Mouse (Mus musculus): ENCODE measurements around the gene Cops3. TPM values are rescaled to one million over a fixed set of nuclear protein-coding genes. Genes with fewer than 3 reads are reported as not detected.
"Not testable (repeated sequence)": the region's sequence is repeated elsewhere in the genome, so short reads cannot be mapped to it uniquely, and the experiment has no call there.

The Cops3 gene
- polyA plus RNA-seq, 1 experiment from 2014 or later = 135 TPM

- 94% methylated on average over 11 of the region's 11 CpGs for WGBS
- no peak overlapping the region for H3K27ac ChIP-seq
- H3K4me3 ChIP-seq = no peak overlapping the region
- peaks cover 13% of the 10 kb centered on the region for H3K4me1 ChIP-seq (replicated peaks)
- no peak overlapping the region for H3K4me2 ChIP-seq
- no peak overlapping the region for H3K9ac ChIP-seq
- no peak for ATAC-seq (replicated peaks; ENCODE audit: insufficient number of reproducible peaks, insufficient read depth, low FRiP score, low read depth)
- no peaks in the 10 kb centered on the region for H3K36me3 ChIP-seq
- H3K9me3 ChIP-seq (replicated peaks) = no peaks in the 10 kb centered on the region
- H3K27me3 ChIP-seq = no peaks in the 10 kb centered on the region
These were observed 6.7 kb upstream of the Cops3 start for GRCm38 (mm10) chr11:59846311-59846710.

- peak within 1 kb of the TSS; percentile 68 for H3K4me2 ChIP-seq
- peaks cover 22% of the 10 kb centered on the region for H3K4me1 ChIP-seq (replicated peaks)
- H3K27me3 ChIP-seq = no peaks in the 10 kb centered on the region
- H3K4me3 ChIP-seq = peak within 1 kb of the TSS; percentile 80
- H3K27ac ChIP-seq = peak within 1 kb of the TSS; percentile 97
- no peaks in the 10 kb centered on the region for H3K9me3 ChIP-seq (replicated peaks)
- ATAC-seq (replicated peaks; ENCODE audit: insufficient number of reproducible peaks, insufficient read depth, low FRiP score, low read depth) = peak; percentile 98
- WGBS = 0% methylated on average over 23 of the region's 24 CpGs
- peak within 1 kb of the TSS; percentile 88 for H3K9ac ChIP-seq
- H3K36me3 ChIP-seq = peaks cover 26% of the 10 kb centered on the region
These were observed 605 bp downstream of the Cops3 start, which contains the start of gene Nt5m for GRCm38 (mm10) chr11:59839008-59839458. Nt5m (plus strand) TSS chr11:59839447.

- WGBS = 56% methylated on average over 4 of the region's 4 CpGs
- Histone ChIP-seq H3K4me3 (peak overlapping the region; percentile 80), H3K4me1 (replicated peaks) (peaks cover 22% of the 10 kb centered on the region), H3K9ac (peak overlapping the region; percentile 88), H3K27ac (no peak overlapping the region), H3K9me3 (replicated peaks) (no peaks in the 10 kb centered on the region), H3K36me3 (peaks cover 26% of the 10 kb centered on the region), H3K4me2 (peak overlapping the region; percentile 68), H3K27me3 (no peaks in the 10 kb centered on the region)
- ATAC-seq (replicated peaks; ENCODE audit: insufficient number of reproducible peaks, insufficient read depth, low FRiP score, low read depth) = no peak
These were observed 1.2 kb downstream of the Cops3 start for GRCm38 (mm10) chr11:59838426-59838825.

DNA sequence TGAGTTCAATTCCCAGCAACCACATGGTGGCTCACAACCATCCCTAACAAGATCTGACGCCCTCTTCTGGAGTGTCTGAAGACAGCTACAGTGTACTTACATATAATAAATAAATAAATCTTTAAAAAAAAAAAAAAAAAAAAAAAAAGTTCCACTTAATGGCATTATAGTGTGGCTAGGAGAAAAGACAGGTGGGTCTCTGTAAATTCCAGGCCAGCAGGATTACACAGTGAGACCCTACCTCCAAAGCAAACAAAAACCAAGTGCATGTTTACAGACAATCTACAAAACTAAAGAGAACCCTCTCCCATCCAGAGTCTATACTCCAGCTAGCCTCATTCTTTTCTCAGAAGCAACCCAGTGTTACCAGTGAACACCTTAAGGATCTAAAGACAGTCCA lies 1.8 kb downstream of the Cops3 start:
- not testable (repeated sequence) for H3K27me3 ChIP-seq; H3K27ac ChIP-seq; H3K9me3 ChIP-seq (replicated peaks); H3K4me3 ChIP-seq; ATAC-seq (replicated peaks; ENCODE audit: insufficient number of reproducible peaks, insufficient read depth, low FRiP score, low read depth); H3K9ac ChIP-seq
- Histone ChIP-seq H3K4me2 (peak overlapping the region; percentile 68), H3K4me1 (replicated peaks) (peaks cover 22% of the 10 kb centered on the region), H3K36me3 (peaks cover 31% of the 10 kb centered on the region)
- WGBS = no CpG with 5 or more reads among the region's 1 CpGs

DNA sequence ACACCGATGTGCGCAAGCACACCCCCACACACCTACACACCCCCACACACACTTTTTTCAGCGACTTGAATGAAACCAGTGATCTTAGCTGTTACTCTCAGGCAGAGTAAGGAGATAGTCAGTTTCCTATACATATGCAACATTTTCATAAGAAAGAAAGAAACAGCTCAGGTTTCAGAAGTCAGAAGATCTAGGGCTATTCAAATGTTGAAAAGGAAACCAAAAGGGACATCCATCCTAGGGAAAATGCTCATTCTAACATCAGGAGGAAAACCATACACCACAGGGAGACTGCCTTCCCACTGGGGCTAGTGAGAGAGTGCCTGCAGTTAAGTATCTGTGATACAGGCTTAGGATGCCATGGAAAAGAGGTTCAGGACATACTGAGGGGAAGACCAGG lies 18.0 kb downstream of the Cops3 start:
- H3K9ac ChIP-seq = no peak overlapping the region
- H3K4me2 ChIP-seq = no peak overlapping the region
- H3K36me3 ChIP-seq = peaks cover 97% of the 10 kb centered on the region
- no peaks in the 10 kb centered on the region for H3K9me3 ChIP-seq (replicated peaks)
- H3K4me3 ChIP-seq = no peak overlapping the region
- H3K27me3 ChIP-seq = no peaks in the 10 kb centered on the region
- no peak overlapping the region for H3K27ac ChIP-seq
- no peaks in the 10 kb centered on the region for H3K4me1 ChIP-seq (replicated peaks)
- no peak for ATAC-seq (replicated peaks; ENCODE audit: insufficient number of reproducible peaks, insufficient read depth, low FRiP score, low read depth)
- 86% methylated on average over 3 of the region's 3 CpGs for WGBS

DNA sequence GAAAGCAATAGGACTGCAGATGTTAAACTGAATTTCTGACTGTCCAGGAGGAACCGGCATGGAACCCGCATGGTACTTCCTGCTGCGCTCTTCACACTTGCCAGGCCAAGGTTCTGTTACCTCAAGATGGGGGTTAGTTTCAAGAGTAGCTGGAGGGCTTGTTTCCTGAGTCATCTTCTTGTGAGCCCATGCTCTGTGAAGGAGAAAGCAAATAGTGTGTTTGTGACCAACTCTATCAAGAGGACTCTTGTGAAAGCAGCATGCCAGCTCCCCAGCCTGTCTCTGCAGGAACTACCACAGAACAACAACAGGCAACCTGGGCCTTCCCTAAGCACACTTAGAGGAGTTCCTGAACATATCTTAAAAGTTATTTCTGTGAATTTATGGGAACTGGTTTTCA lies 21.7 kb downstream of the Cops3 start:
- ATAC-seq (replicated peaks; ENCODE audit: insufficient number of reproducible peaks, insufficient read depth, low FRiP score, low read depth) = no peak
- Histone ChIP-seq H3K4me2 (no peak overlapping the region), H3K9me3 (replicated peaks) (no peaks in the 10 kb centered on the region), H3K36me3 (peaks cover 67% of the 10 kb centered on the region), H3K4me1 (replicated peaks) (no peaks in the 10 kb centered on the region), H3K27ac (no peak overlapping the region), H3K4me3 (no peak overlapping the region), H3K27me3 (no peaks in the 10 kb centered on the region), H3K9ac (no peak overlapping the region)
- WGBS = 97% methylated on average over 3 of the region's 3 CpGs

DNA sequence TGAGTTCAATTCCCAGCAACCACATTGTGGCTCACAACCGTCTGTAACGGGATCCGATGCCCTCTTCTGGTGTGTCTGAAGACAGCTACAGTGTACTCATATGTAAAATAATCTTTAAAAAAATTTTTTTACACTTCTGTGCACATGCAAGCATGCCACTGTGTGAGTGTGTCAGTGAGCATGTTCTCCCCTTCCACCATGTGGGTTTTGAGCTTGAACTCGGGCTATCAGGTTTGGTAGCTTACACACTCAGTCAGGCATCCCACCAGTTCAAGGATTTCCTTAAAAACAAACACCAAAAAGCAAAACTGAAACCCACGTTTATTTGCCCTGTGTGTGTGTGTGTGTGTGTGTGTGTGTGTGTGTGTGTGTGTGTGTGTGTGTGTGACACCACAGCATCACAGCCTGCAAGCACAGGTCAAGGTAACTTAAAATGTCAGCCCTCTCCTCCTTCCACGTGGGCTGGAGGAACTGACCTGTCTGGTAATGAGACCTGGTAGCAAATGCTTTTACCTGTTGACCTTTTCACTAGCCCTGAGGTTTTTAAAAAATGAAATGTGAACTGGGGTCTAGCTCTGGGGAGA lies 24.1 kb downstream of the Cops3 start:
- Histone ChIP-seq H3K9me3 (replicated peaks) (no peaks in the 10 kb centered on the region), H3K4me2 (no peak overlapping the region), H3K27me3 (no peaks in the 10 kb centered on the region), H3K9ac (no peak overlapping the region), H3K27ac (no peak overlapping the region), H3K4me1 (replicated peaks) (peaks cover 4% of the 10 kb centered on the region; the same call in 1 of the 2 replicates), H3K36me3 (peaks cover 46% of the 10 kb centered on the region), H3K4me3 (no peak overlapping the region)
- ATAC-seq (replicated peaks; ENCODE audit: insufficient number of reproducible peaks, insufficient read depth, low FRiP score, low read depth) = no peak
- 89% methylated on average over 6 of the region's 6 CpGs for WGBS

DNA sequence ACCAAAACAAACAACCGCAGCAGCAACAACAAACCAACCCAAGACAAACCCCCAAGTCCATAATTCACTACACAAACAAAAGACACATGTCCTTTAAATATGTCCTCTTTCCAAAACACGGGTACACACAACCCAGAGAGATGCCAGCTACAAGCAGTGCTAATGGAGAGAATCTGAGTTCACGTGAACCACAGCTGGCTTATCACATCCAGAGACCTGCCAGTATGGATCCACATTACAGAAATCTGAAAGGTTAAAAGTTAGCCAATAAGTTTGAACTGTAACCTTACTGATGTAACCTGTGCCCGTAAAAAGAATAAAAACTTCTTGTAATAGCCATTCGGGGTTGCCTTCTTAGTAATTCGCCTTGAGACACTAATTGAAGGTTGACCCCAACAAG lies 24.7 kb downstream of the Cops3 start:
- H3K4me1 ChIP-seq (replicated peaks) = peaks cover 5% of the 10 kb centered on the region; the same call in 1 of the 2 replicates
- no peak overlapping the region for H3K4me2 ChIP-seq
- no peaks in the 10 kb centered on the region for H3K27me3 ChIP-seq
- peaks cover 40% of the 10 kb centered on the region for H3K36me3 ChIP-seq
- WGBS = 88% methylated on average over 6 of the region's 6 CpGs
- no peak overlapping the region for H3K4me3 ChIP-seq
- no peak overlapping the region for H3K27ac ChIP-seq
- H3K9ac ChIP-seq = no peak overlapping the region
- no peak for ATAC-seq (replicated peaks; ENCODE audit: insufficient number of reproducible peaks, insufficient read depth, low FRiP score, low read depth)
- H3K9me3 ChIP-seq (replicated peaks) = no peaks in the 10 kb centered on the region

GRCm38 (mm10) chr11:59814311-59814710 lies 25.3 kb downstream of the Cops3 start:
- Histone ChIP-seq H3K27ac (no peak overlapping the region), H3K4me1 (replicated peaks) (peaks cover 5% of the 10 kb centered on the region; the same call in 1 of the 2 replicates), H3K4me2 (no peak overlapping the region), H3K9me3 (replicated peaks) (no peaks in the 10 kb centered on the region), H3K9ac (no peak overlapping the region), H3K4me3 (no peak overlapping the region), H3K36me3 (peaks cover 34% of the 10 kb centered on the region), H3K27me3 (no peaks in the 10 kb centered on the region)
- 92% methylated on average over 1 of the region's 1 CpGs for WGBS
- no peak for ATAC-seq (replicated peaks; ENCODE audit: insufficient number of reproducible peaks, insufficient read depth, low FRiP score, low read depth)

DNA sequence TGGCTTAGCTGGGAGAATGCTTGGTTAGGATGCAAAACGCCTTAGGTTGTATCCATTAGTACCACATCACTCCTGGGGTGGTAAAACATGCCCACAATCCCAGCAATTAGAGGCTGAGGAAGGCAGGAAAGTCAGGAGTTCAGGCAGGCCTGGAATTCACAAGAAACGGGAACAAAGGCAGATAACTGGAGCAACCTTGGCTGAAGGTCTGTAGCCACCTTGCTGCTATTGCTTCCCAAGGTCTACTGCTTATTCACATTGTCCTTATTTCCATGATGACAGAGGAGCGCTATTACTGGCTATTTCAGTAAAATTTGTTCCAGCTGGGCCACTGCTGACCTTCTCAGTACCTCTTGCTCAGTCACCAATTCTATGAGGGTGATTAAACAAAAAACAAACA lies 26.4 kb downstream of the Cops3 start:
- Histone ChIP-seq H3K4me1 (replicated peaks) (peaks cover 11% of the 10 kb centered on the region), H3K9me3 (replicated peaks) (no peaks in the 10 kb centered on the region), H3K9ac (no peak overlapping the region), H3K27ac (no peak overlapping the region), H3K4me2 (no peak overlapping the region), H3K36me3 (peaks cover 23% of the 10 kb centered on the region), H3K27me3 (no peaks in the 10 kb centered on the region), H3K4me3 (no peak overlapping the region)
- no peak for ATAC-seq (replicated peaks; ENCODE audit: insufficient number of reproducible peaks, insufficient read depth, low FRiP score, low read depth)
- 57% methylated on average over 3 of the region's 3 CpGs for WGBS

DNA sequence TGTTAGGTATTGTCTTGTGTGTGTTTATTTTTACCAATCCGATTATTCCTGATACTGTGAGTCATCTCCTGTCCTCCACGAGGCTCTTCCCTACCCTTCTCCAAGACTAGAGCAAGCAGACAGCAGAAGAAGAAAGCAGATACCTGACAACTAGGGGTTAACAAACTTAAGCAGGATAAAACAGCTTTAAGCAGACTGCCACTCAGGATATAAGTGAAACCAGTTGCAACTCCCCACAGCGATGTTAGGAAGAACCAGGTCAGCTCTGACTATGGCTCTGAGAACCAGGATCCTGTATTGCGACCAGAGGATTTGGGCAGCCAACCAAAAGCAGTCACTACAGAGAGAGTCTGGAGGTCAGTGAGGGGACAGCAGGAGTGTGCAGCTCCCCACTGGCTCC lies 28.4 kb downstream of the Cops3 start:
- Histone ChIP-seq H3K27ac (no peak overlapping the region), H3K4me1 (replicated peaks) (peaks cover 16% of the 10 kb centered on the region), H3K4me2 (no peak overlapping the region), H3K4me3 (no peak overlapping the region), H3K9ac (no peak overlapping the region), H3K9me3 (replicated peaks) (no peaks in the 10 kb centered on the region), H3K27me3 (no peaks in the 10 kb centered on the region), H3K36me3 (peaks cover 15% of the 10 kb centered on the region; the same call in 1 of the 2 replicates)
- 47% methylated on average over 4 of the region's 4 CpGs for WGBS
- no peak for ATAC-seq (replicated peaks; ENCODE audit: insufficient number of reproducible peaks, insufficient read depth, low FRiP score, low read depth)

DNA sequence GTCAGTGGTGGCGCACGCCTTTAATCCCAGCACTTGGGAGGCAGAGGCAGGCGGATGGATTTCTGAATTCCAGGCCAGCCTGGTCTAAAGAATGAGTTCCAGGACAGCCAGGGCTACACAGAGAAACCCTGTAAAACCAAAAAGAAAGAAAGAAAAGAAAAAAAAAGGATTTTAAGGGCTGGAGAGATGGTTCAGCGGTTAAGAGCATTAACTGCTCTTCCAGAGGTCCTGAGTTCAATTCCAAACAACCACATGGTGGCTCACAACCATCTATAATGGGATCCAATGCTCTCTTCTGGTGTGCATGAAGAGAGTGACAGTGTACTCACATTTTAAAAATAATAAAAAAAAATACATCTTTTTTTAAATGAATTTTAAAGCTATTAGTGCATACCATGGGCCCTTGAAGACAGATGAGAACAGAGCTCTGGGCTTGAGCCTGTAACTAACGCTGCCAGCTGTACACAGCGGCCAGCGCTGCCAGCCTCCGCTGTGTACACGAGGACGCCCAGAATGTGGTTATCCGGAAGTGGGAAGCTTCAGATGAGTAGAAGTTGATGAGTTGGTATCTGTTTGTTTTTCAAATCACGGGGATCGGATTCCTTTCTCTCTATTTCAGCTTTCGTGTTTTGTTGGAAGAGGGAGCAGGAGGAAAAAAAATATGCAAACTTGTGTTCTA lies 29.0 kb downstream of the Cops3 start:
- peaks cover 17% of the 10 kb centered on the region; the same call in 1 of the 2 replicates for H3K36me3 ChIP-seq
- H3K27ac ChIP-seq = peak overlapping the region; percentile 99
- peak overlapping the region; percentile 97 for H3K9ac ChIP-seq
- 62% methylated on average over 14 of the region's 14 CpGs for WGBS
- peak overlapping the region; percentile 79 for H3K4me3 ChIP-seq
- H3K27me3 ChIP-seq = no peaks in the 10 kb centered on the region
- peaks cover 16% of the 10 kb centered on the region for H3K4me1 ChIP-seq (replicated peaks)
- ATAC-seq (replicated peaks; ENCODE audit: insufficient number of reproducible peaks, insufficient read depth, low FRiP score, low read depth) = no peak
- peak overlapping the region; percentile 75 for H3K4me2 ChIP-seq
- no peaks in the 10 kb centered on the region for H3K9me3 ChIP-seq (replicated peaks)
